Mouse (Mus musculus) CD4-positive, CD25-positive, alpha-beta regulatory T cell, adult 2 months (primary cell): Measurements from ENCODE around the gene Gm20388.

Experiments
- DNase-seq: peaks from one replicate; pipeline ENCODE4 v3.0.0-alpha.2; 2012; ENCODE audit warnings: low read depth, low spot score

Gene Gm20388

GRCm38 (mm10) chr8:120192118-120192517 lies 281.5 kb downstream of the Gm20388 start:
- DNase-seq: no peak

GRCm38 (mm10) chr8:120201351-120201750 lies 290.7 kb downstream of the Gm20388 start:
- DNase-seq: peak; percentile 10

GRCm38 (mm10) chr8:120202546-120202945 lies 291.9 kb downstream of the Gm20388 start:
- no peak for DNase-seq

- no peak for DNase-seq
Measured at GRCm38 (mm10) chr8:120204736-120205360, 294.2 kb downstream of the Gm20388 start.

GRCm38 (mm10) chr8:120205916-120206315 lies 295.3 kb downstream of the Gm20388 start:
- DNase-seq: peak; percentile 23

GRCm38 (mm10) chr8:120207364-120207763 lies 296.7 kb downstream of the Gm20388 start:
- no peak for DNase-seq

- DNase-seq: no peak
Measured at GRCm38 (mm10) chr8:120208113-120208512, 297.5 kb downstream of the Gm20388 start.

- no peak for DNase-seq
Measured at GRCm38 (mm10) chr8:120211345-120211744, 300.7 kb downstream of the Gm20388 start.

- no peak for DNase-seq
Measured at GRCm38 (mm10) chr8:120212596-120212995, 302.0 kb downstream of the Gm20388 start.

- no peak for DNase-seq
Measured at GRCm38 (mm10) chr8:120213229-120213628, 302.6 kb downstream of the Gm20388 start.

- DNase-seq: no peak
Measured at GRCm38 (mm10) chr8:120213939-120214338, 303.3 kb downstream of the Gm20388 start.

GRCm38 (mm10) chr8:120215416-120216141 lies 304.9 kb downstream of the Gm20388 start:
- DNase-seq: no peak

GRCm38 (mm10) chr8:120216855-120217830 lies 306.5 kb downstream of the Gm20388 start:
- no peak for DNase-seq

- no peak for DNase-seq
Measured at GRCm38 (mm10) chr8:120222548-120222947, 311.9 kb downstream of the Gm20388 start.

- no peak for DNase-seq
Measured at GRCm38 (mm10) chr8:120224521-120225420, 314.1 kb downstream of the Gm20388 start.

GRCm38 (mm10) chr8:120225421-120226151 lies 314.9 kb downstream of the Gm20388 start:
- DNase-seq: peak; percentile 55

GRCm38 (mm10) chr8:120226700-120227577 lies 316.3 kb downstream of the Gm20388 start:
- DNase-seq: no peak

- DNase-seq: no peak
Measured at GRCm38 (mm10) chr8:120227578-120227876, 316.9 kb downstream of the Gm20388 start.

- peak; percentile 40 for DNase-seq
Measured at GRCm38 (mm10) chr8:120227891-120228591, 317.4 kb downstream of the Gm20388 start, which contains the start of gene Gse1. Gene Gse1, plus strand, starts transcription at chr8:120228456.
